Mouse (Mus musculus) lung, embryonic 16.5 days (tissue): ENCODE results near the gene Gpr150. TPM values are rescaled to one million over a fixed set of nuclear protein-coding genes. Genes with fewer than 3 reads are reported as not detected.

Source experiments
- ATAC-seq: fragments of 200-750 bp; cut with Nextera tagmentation; 2 replicates; pipeline ENCODE4 v1.8.0; 2017; ENCODE audit warnings: low read depth, mild to moderate bottlenecking, moderate library complexity
- H3K27ac ChIP-seq: fragments of 300-500 bp; sonication (generic); 2 replicates; pipeline ENCODE4 v1.5.1; 2014; ENCODE audit warnings: mild to moderate bottlenecking, control low read depth, low read length
- H3K27me3 ChIP-seq: fragments of 300-500 bp; sonication (generic); 2 replicates; pipeline ENCODE4 v1.6.1; 2014; ENCODE audit warnings: low read depth, low read length, mixed read lengths; ENCODE audit not compliant: control insufficient read depth, insufficient read depth
- H3K36me3 ChIP-seq: fragments of 300-500 bp; sonication (generic); 2 replicates; pipeline ENCODE4 v1.6.1; 2014; ENCODE audit warnings: low read length; ENCODE audit not compliant: control insufficient read depth, insufficient read depth
- H3K4me1 ChIP-seq: fragments of 300-500 bp; sonication (generic); replicated peaks from 2 replicates; pipeline ENCODE4 v1.6.1; 2014; ENCODE audit warnings: low read length, mixed read lengths; ENCODE audit not compliant: control insufficient read depth, insufficient read depth
- H3K4me2 ChIP-seq: fragments of 300-500 bp; sonication (generic); 2 replicates; pipeline ENCODE4 v1.6.1; 2014; ENCODE audit warnings: low read depth, low read length, control low read depth
- H3K4me3 ChIP-seq: fragments of 300-500 bp; sonication (generic); 2 replicates; pipeline ENCODE4 v1.5.1; 2014; ENCODE audit warnings: mild to moderate bottlenecking, low read length, control low read depth
- H3K9ac ChIP-seq: fragments of 300-500 bp; sonication (generic); 2 replicates; pipeline ENCODE4 v1.6.1; 2014; ENCODE audit warnings: low read length, control low read depth
- H3K9me3 ChIP-seq: fragments of 300-500 bp; sonication (generic); 2 replicates; pipeline ENCODE4 v1.6.1; 2016; ENCODE audit warnings: low read length; ENCODE audit not compliant: control insufficient read depth
- WGBS: fragments of 180-500 bp; shearing (Covaris S2); extraction: QIAGEN DNeasy Blood & Tissue Kit; methylation state at CpG from one replicate; pipeline ENCODE4 v1.1.7; 2014; 5-methylcytosine and 5-hydroxymethylcytosine counted together
- polyA plus RNA-seq: library from polyadenylated mRNA; unstranded; fragments of >200 nt; fragmentation: Nextera tagmentation; extraction: Ambion mirVana; gene quantifications from 2 replicates; pipeline ENCODE4 v1.2.1, GENCODE M21; 2015

Gene Gpr150
- polyA plus RNA-seq, 1 experiment from 2014 or later, result 0.06 TPM

- Histone ChIP-seq H3K9ac (no peak overlapping the region), H3K4me1 (peaks cover 16% of the 10 kb centered on the region), H3K9me3 (no peaks in the 10 kb centered on the region), H3K4me3 (no peak overlapping the region), H3K4me2 (no peak overlapping the region), H3K27me3 (peaks cover 31% of the 10 kb centered on the region), H3K27ac (no peak overlapping the region), H3K36me3 (no peaks in the 10 kb centered on the region)
- 85% methylated on average over 4 of the region's 4 CpGs for WGBS
- no peak for ATAC-seq
Observed at GRCm38 (mm10) chr13:76059591-76059990, 2.8 kb upstream of the Gpr150 start.

- Histone ChIP-seq H3K27me3 (peaks cover 33% of the 10 kb centered on the region), H3K27ac (no peak overlapping the region), H3K4me2 (no peak overlapping the region), H3K9me3 (no peaks in the 10 kb centered on the region), H3K4me1 (peaks cover 16% of the 10 kb centered on the region), H3K9ac (no peak overlapping the region), H3K4me3 (no peak overlapping the region), H3K36me3 (no peaks in the 10 kb centered on the region)
- WGBS, result 61% methylated on average over 10 of the region's 10 CpGs
- ATAC-seq, result no peak
Observed at GRCm38 (mm10) chr13:76057267-76058069, 672 bp upstream of the Gpr150 start.

DNA sequence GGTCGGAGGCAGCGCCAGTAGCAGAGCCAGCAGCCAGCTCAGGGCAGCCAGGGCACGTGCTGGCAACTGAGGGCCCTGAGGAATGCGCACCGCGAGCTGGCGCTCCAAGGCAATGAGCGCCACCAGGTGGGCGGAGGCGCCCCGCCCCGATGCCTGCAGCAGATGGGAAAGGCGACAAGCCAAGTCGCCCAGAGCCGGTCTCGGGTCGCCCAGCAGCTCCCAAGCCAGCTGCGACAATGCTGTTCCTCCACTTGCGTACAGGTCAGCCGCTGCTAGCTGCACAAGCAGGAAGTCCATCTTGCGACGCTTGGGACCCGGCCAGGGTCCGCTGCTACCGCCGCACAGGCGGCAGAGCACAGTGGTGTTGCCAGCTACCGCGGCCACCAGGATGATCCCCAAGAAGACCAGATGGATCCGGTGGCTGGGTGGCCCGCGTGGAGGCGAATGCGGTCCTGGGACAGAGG, 503 bp downstream of the Gpr150 start:
- ATAC-seq, result peak; percentile 92

GRCm38 (mm10) chr13:76055391-76056232, 1.2 kb downstream of the Gpr150 start:
- Histone ChIP-seq H3K27me3 (peaks cover 33% of the 10 kb centered on the region), H3K36me3 (no peaks in the 10 kb centered on the region), H3K9ac (peak overlapping the region; percentile 53), H3K4me1 (peaks cover 16% of the 10 kb centered on the region), H3K4me2 (peak overlapping the region; percentile 95), H3K4me3 (peak overlapping the region; percentile 57), H3K9me3 (no peaks in the 10 kb centered on the region), H3K27ac (no peak overlapping the region)
- peak; percentile 72 for ATAC-seq
- under 1% methylated on average over 59 of the region's 59 CpGs for WGBS

More for the DNA sequence above, 503 bp downstream of the Gpr150 start:
- Histone ChIP-seq H3K4me2 (peak overlapping the region; percentile 95), H3K4me3 (peak overlapping the region; percentile 57), H3K27me3 (peaks cover 33% of the 10 kb centered on the region), H3K4me1 (peaks cover 16% of the 10 kb centered on the region), H3K27ac (no peak overlapping the region), H3K9me3 (no peaks in the 10 kb centered on the region), H3K36me3 (no peaks in the 10 kb centered on the region), H3K9ac (peak overlapping the region; percentile 53)
- under 1% methylated on average over 34 of the region's 34 CpGs for WGBS

DNA sequence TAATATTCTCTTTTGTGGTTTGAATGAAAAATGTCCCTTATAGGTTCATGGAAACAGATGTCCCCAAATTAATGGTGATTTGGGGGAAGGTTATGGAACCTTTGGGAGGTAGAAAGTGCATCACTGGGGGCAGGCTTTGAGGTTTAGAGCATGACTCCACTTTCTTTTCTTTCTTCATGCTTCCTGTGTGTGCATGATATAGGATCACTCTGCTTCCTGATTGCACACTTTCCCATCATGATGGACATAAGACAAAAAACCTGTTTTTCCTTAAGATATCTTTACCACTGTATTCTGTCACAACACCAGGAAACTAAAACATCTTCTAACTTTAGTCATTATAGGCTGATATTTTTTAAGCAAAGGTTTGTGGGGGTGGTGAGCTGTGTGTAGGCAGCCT, 11.8 kb downstream of the Gpr150 start:
- Histone ChIP-seq H3K4me3 (no peak overlapping the region), H3K4me2 (no peak overlapping the region), H3K4me1 (no peaks in the 10 kb centered on the region), H3K36me3 (no peaks in the 10 kb centered on the region), H3K27me3 (no peaks in the 10 kb centered on the region), H3K9me3 (no peaks in the 10 kb centered on the region), H3K9ac (no peak overlapping the region), H3K27ac (no peak overlapping the region)
- no peak for ATAC-seq

DNA sequence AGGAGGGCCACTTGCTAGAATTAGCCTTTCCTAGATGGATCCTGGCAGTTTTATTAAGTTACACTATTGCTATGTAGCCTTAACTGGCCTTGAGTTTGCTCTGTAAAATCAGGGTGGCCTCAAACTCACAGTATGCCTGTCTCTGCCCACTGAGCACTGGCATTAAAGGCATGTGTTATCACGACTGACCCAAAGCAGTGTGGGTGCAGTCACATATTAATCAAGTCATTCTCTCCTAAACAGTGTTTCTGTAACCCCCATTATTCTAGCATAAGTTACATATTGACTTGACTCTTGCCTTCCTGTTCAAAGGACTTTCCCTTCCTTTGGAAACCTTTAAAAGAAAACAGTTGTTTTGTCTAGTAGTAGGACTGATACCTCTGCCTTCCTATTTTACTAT, 14.3 kb downstream of the Gpr150 start:
- H3K4me1 ChIP-seq, result no peaks in the 10 kb centered on the region
- H3K9ac ChIP-seq, result no peak overlapping the region
- 49% methylated on average over 1 of the region's 1 CpGs for WGBS
- H3K4me3 ChIP-seq, result no peak overlapping the region
- ATAC-seq, result no peak
- no peaks in the 10 kb centered on the region for H3K9me3 ChIP-seq
- H3K36me3 ChIP-seq, result no peaks in the 10 kb centered on the region
- no peaks in the 10 kb centered on the region for H3K27me3 ChIP-seq
- H3K4me2 ChIP-seq, result no peak overlapping the region
- H3K27ac ChIP-seq, result no peak overlapping the region

- 58% methylated on average over 3 of the region's 3 CpGs for WGBS
- H3K4me2 ChIP-seq, result no peak overlapping the region
- ATAC-seq, result no peak
Observed at GRCm38 (mm10) chr13:76024588-76024987, 32.2 kb downstream of the Gpr150 start.

GRCm38 (mm10) chr13:76021782-76022181, 35.0 kb downstream of the Gpr150 start:
- ATAC-seq, result no peak
- WGBS, result 82% methylated on average over 2 of the region's 2 CpGs
- Histone ChIP-seq H3K27ac (no peak overlapping the region), H3K4me3 (no peak overlapping the region), H3K9me3 (no peaks in the 10 kb centered on the region), H3K36me3 (no peaks in the 10 kb centered on the region), H3K4me1 (no peaks in the 10 kb centered on the region), H3K9ac (no peak overlapping the region), H3K4me2 (no peak overlapping the region), H3K27me3 (no peaks in the 10 kb centered on the region)

More at GRCm38 (mm10) chr13:76024588-76024987, 32.2 kb downstream of the Gpr150 start:
- no peaks in the 10 kb centered on the region for H3K9me3 ChIP-seq
- H3K4me1 ChIP-seq, result no peaks in the 10 kb centered on the region
- H3K9ac ChIP-seq, result no peak overlapping the region
- no peaks in the 10 kb centered on the region for H3K27me3 ChIP-seq
- H3K4me3 ChIP-seq, result no peak overlapping the region
- H3K36me3 ChIP-seq, result no peaks in the 10 kb centered on the region
- no peak overlapping the region for H3K27ac ChIP-seq

GRCm38 (mm10) chr13:76018844-76019400, 37.9 kb downstream of the Gpr150 start:
- ATAC-seq, result peak; percentile 30
- H3K4me1 ChIP-seq, result no peaks in the 10 kb centered on the region
- no peaks in the 10 kb centered on the region for H3K9me3 ChIP-seq
- H3K4me2 ChIP-seq, result peak overlapping the region; percentile 65
- 42% methylated on average over 5 of the region's 5 CpGs for WGBS
- no peaks in the 10 kb centered on the region for H3K27me3 ChIP-seq
- peak overlapping the region; percentile 74 for H3K4me3 ChIP-seq
- H3K36me3 ChIP-seq, result no peaks in the 10 kb centered on the region
- H3K9ac ChIP-seq, result peak overlapping the region; percentile 41; the same call in 1 of the 2 replicates
- H3K27ac ChIP-seq, result 0 out of 2 replicates have a peak overlapping the region, but pooled peaks have one; percentile 13
